Mouse (Mus musculus): Measurements from ENCODE around the gene Calcoco1.

GRCm38 (mm10) chr15:102770866-102771265 is 48.9 kb upstream of the Calcoco1 start:
- no peak for TF ChIP-seq TCF12 (IDR thresholded peaks at IDR 0.05; ENCODE audit: insufficient read depth, poor library complexity, severe bottlenecking)
- no peak for TF ChIP-seq POLR2AphosphoS2 (IDR thresholded peaks at IDR 0.05; ENCODE audit: insufficient read length, low read depth)
- TF ChIP-seq E2F4 (IDR thresholded peaks at IDR 0.05; ENCODE audit: insufficient read depth), result no peak
- no peak for TF ChIP-seq CEBPB (IDR thresholded peaks at IDR 0.05; ENCODE audit: insufficient read depth, poor library complexity, severe bottlenecking)
- TF ChIP-seq USF1 (IDR thresholded peaks at IDR 0.05; ENCODE audit: low read depth), result no peak
- no peak for TF ChIP-seq POLR2A (IDR thresholded peaks at IDR 0.05; ENCODE audit: insufficient read length, low read depth)
- no peak for TF ChIP-seq MYOG (IDR thresholded peaks at IDR 0.05; ENCODE audit: control insufficient read depth in 1 of 3, insufficient read depth in 1 of 3, insufficient read length in 2 of 3, low read depth in 2 of 3)
- TF ChIP-seq MAX (IDR thresholded peaks at IDR 0.05; ENCODE audit: low read depth), result no peak
